Mouse (Mus musculus) embryo, embryonic 9.5 days (tissue): ENCODE results near the gene Rab11fip5.

ENCODE experiments used
- DNase-seq: peaks from one replicate; pipeline ENCODE4 v3.0.0-alpha.2; 2017; ENCODE audit errors: extremely low spot score

Gene Rab11fip5

DNA sequence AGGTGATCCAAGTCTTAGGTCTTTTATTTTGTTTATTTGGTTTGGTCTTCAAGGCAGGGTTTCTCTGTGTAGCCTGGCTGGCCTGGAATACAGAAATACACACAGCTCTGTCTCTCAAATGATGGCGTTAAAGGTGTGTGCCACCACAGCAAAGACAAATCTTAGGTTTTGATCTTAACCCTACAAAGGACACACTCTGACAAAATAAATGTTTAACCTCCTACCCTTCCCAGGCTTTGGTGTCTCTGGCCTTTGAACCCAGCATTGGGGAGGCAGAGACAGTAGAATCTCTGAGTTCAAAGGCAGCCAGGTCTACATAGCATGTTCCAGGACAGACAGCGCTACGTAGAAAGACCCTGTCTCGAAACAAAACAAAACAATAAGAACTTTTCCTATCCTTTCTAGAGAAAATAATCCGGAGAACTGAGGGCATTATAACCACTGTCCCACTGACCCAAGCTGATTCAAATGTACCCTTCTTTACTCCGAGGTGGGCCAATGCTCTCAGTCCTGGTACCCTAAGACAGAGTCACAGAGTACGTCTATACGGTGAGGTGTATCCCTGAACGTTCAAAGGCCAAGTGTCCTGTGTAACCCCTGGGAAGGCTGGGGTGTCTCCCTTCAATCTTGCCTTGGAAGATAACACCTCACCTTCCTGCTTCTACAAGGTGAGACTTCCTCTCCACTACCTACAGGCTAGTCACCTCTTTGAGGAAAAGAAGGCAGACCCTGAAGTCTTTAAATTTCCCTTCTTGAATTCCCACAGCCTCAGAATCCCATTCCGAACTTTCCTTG lies 1.2 kb downstream of the Rab11fip5 start:
- no peak for DNase-seq

DNA sequence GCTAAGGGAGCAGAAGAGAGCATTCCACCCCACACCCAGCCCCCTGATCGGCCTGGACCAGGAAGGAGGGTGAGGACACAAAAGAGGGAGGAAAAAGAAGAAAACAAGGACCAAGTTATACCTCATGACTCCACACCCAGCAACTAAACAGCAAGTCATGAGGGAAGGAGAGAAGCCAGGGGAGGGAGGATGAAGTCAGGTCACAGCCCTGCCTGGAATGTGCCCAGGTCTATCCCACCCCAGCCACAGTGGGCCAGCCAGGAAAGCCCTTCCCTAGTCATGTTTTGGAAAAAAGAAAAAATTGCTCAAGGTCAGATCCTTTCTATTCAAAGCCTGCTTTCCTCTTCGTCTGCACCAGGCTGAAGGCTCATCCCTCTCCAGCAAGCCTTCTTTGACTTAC lies 1.9 kb downstream of the Rab11fip5 start:
- DNase-seq, result no peak

DNA sequence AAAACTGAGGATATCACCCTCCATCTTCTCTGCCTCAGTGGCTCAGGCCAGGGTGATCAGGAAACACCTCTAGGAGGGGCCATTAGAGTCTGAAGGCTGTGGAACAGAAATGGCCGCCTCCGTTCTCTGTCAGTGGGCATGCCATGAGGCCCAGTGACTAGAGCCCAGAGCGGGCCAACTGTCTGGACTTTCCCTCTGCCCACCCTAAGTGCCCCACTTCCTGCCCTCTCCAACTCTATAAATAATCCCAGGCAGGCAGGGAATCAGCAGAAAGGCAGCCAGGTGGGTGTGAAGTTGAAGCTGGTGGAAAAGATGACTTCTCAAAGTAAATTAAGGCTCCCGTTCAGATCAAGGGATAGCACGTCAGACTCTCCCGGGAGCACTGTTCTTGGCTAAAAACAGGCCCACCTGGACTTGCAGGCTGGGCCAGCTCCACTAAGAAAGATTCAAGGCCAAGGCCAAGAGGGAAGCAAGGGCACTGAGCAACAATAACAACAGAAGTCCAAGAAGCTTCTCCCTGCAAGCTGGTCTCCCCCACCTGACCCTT lies 2.5 kb downstream of the Rab11fip5 start:
- DNase-seq, result no peak

DNA sequence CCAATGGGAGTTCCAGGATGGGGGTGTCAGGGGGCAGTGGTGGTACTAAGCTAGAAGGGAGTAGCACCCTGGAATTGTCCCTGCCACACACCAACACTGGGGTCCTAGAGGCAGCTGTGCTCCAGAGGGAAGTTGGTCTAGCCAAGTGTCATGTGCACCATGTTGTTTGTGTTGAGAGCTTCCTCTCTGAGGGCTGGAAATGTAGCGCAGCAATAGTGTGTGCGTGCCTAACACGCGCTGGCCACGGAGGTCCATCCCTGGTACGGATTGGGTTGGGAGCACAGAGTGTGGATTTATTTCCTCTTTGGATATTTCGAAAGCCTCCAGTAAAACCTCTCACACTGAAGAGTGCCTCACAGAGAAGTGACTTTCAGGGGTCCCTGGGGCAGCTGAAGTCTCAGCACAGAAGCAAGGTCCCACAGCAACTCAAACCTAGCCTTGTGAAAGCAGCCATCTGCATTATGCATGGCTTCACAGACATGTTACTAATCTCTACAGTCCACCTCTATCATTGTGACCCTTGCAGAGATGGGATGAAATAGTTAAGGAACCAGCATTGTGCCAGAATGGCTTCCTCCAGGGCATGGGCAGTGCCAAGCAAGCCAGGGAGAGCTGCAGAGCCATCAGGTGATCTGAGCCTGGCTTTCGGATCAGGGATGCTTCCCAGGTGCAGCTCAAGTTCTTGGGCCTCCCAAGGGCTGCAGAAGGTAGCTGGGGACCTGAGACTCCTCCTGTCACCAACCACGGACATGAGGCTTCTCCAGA lies 3.6 kb downstream of the Rab11fip5 start:
- DNase-seq, result no peak

DNA sequence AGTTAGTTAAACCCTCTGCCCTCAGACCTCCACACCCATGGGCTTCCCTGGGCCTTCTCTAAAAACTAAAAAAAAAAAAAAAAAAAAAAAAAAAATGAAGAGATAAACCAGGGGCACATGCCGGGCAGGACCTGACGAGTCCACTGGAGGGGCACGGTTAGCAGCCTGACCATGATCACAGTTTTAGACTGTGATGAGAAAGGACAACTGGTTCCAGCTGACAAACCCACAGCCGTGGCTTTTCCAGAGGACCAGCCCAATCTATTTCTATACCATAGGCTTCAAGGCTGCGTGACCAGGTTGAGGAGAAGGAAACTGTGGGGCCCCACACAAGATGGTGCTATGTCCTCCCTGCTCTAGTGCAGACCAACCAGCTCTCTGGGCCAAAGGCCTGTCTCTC lies 4.4 kb downstream of the Rab11fip5 start:
- no peak for DNase-seq

DNA sequence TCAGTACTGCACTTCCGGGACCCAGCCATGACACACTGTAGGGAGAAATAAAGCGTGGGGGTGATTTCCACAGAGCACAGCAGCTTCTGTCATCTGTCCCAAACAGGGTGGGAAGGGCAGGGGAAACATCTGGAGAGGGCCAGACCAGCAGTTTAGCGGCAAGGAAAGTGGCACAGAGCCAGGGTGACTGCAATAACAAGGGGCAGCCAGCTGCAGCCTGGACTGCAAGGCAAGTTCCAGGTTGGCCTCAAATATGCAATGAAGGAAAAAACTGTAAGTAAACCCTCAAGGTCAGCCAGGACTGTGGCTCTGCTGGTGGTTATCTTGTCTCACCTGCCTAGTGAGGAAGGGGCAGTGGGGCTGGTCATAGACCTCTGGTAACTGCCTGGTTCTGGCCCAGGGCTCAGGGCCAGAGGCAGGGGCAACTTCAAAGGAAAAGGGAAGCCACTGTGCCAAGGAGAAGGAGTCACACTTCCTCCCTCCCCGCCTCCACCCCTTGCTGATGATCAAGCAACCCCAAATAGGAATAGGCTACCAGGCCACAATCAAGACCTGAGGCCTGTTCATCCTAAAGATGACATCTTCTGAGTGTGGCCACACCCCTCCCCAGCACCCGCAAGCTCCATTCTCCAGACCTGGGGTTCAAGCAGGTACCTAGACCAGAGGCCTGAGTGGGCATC lies 5.1 kb downstream of the Rab11fip5 start:
- DNase-seq, result no peak

DNA sequence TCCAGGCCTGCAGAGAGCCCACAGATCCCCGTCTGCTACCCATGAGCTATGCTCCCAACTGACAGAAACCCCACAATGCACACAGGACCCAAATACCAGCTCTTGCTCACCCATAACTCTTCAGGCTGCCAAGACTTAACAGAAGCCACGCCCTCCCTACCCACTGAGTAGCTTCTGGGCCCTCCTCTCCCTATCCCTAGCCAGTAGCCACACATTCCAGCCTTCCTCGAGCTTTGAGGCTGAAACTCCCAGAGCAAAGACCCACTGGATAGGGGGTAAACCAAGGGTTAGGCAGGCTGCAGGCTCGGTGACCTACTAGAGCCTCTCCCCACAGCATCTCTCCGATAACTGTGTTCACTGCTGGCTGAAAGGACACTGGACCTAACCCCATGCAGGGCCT lies 5.7 kb downstream of the Rab11fip5 start:
- no peak for DNase-seq

DNA sequence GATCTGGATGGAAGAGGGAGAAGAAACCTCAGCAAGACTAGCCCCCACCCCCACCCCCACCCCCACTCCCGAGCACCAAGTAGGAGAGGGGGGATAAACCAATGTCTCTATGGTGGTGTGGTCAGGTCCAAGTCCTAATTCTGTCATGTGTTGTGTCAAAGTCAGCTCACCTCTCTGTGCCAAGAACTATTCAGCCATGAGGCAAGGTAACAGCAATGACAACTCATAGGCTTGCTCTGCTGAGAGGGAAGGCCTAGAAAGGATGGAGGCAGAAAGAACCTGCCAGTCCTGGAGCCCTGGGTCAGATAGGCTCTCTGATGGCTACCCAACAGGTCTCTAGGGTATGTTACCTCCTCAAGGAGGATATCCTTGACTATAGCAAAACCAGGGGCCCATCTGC lies 6.3 kb downstream of the Rab11fip5 start:
- no peak for DNase-seq

DNA sequence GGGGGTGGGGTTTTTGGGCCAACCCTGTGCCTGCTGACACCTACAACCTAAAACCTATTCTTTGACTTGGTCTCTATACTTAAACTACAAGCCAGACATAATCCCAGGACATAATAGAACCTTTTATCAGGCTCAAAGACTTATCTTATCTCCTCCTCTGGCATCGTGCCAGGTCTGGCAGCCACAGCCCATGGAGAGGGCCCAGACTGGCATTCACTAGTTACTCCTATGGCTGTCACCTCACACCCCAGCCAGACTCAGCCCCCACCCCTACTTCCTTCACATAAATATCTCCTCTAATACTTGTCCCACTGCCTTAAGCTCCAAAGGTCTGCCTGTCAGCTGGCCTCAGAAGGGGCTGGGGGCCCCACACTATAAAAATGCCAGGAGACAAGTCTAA lies 8.0 kb downstream of the Rab11fip5 start:
- no peak for DNase-seq

DNA sequence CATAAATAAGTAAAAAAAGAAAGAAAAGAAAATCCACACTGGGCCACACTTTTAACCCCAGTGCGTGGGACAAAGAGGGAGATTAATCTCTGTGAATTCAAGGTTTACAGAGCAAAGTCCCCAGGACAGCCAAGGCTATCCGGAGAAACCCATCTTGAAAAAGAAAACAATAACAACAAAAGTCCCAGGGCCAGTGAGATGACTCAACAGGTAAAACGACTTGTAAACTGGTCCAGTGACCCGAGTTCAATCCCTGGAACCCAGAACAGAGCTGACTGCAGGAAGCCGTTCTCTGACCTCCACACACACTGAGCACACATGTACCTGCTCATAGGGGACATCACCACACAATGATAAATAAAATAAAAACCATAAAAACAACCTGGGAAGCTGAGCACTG lies 10.0 kb downstream of the Rab11fip5 start:
- no peak for DNase-seq

DNA sequence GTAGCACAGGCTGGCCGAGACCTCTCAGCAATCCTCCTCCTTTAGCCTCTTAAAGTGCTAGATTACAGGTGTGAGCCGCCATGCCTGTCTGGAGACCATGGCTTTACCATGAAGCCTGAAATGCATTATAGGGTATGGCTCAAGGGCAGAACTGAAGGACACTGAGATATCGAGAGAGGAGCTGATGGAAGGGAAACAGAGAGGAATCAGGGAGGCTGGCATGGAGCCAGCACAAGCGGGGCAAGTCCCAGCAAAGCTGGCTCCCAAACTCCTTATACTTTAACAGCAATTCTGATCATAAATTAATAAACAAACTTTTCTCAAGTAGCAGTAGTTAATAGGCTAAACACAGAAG lies 10.6 kb downstream of the Rab11fip5 start:
- no peak for DNase-seq

DNA sequence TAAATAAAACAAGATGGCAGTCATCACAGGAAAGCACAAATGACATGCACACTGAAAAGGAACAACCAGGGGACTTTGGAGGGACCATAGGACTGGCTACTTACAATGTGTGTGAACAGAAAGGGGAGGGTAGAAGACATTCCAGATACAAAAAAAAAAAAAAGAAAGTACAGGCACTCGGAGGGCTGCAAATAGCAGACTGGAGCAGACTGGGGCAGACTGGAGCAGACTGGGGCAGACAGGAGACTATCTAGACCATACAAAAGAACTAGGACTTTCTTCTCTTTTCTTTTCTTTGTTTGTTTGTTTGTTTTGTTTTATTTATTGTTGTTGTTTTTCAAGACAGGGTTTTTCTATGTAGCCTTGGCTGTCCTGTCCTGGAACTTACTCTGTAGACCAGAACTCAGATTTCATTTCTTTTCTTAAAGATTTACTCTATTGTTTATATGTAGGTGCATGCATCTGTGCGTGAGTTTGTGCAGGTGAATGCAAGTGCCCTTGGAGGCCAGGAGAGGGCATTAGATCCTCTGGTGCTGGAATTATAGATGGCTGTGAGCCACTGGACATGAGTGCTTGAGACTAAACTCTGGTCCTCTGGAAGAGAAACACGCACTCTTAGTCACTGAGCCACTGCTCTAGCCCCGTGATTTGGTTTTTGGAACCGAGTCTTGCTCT lies 11.1 kb downstream of the Rab11fip5 start:
- no peak for DNase-seq

DNA sequence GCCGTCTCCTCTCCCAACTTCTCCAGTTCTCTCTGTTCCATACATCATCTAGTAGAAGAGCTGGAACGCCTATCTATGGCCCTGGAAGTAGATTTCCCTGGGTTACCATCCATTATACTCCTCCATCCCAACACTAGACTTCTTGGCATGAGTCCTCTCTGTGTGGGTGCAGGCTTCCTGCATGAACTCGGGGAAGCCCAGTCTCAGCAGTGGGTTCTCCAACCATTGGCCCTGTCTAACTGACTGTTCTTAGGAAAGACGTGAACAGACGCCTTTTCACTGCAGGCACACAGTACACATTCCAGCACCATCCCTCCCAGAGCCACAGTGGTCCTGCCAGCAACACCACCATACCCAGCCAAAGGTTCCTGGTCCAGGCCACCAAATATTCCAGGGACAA lies 11.8 kb downstream of the Rab11fip5 start:
- no peak for DNase-seq

DNA sequence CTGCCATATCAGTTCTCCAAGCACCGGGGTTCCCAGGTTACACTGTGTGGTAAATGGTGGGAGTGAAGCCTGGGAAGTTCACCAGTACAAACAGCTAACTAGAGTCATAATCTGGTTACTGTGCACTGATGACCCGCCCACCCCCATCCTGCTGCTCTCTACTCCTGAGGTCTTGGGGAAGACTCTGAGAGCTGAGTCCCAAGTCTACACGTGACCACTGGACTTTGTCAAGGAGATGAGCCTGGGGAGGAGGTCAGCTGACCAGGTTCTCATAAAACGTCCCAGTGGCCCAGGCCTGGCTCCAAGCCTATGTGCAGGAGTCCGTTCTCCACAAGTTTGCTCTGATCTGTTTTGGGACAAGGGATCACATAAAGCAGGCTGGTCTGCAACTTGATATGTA lies 14.1 kb downstream of the Rab11fip5 start:
- no peak for DNase-seq

DNA sequence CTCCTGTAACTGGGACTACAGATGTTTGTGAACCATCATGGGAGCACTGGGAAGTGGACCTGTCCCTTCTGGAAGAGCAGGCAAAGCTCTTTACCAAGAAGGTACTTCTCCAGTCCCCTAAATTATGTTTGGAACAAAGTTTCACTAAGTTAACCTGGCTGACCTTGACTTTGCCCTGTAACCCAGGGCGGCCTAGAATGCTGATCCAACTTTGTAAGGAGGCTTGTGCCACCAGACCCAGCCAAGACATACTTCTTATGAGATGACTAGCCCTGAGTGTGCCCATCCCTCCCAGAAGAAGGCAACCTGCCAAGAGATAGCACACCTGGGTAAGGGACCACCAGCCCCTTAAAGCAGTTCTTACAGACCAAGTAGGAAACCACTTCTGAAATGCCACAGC lies 15.6 kb downstream of the Rab11fip5 start:
- DNase-seq, result no peak

DNA sequence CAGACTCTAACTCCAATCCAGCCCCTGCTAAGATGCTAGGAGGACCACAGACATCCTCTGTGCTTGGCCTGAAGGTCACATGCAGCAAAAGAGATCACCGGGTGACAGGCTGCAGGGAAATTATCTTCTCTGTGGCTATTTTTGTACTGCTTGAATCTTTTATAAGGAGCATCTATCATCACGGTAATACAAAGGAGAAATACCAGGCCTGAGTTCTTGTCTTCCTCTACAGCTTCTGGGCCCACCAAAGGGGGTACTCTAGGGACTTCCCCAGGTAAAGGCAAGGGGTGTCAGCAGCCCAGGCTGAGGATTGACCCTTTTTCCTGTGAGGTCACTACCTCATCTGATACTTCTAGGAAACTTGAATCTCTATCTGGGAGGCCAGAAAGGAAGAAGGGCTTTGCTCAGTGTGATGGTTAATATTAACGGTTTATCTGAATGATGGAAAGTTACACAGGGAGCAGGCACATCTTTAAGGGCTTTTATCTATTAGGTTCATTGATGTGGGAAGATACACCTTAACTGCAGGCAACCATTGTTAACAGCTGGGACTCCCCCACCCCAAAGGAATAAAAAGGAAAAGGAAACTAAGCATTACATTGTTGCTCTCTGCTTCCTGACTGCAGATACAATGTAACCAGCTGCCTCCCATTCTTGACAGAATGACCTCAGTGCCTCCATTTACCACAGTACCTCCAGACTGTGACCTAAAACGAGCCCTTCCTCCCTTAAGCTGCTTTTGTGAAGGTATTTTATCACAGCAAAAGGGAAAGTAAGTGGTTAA lies 17.6 kb downstream of the Rab11fip5 start:
- DNase-seq, result no peak

DNA sequence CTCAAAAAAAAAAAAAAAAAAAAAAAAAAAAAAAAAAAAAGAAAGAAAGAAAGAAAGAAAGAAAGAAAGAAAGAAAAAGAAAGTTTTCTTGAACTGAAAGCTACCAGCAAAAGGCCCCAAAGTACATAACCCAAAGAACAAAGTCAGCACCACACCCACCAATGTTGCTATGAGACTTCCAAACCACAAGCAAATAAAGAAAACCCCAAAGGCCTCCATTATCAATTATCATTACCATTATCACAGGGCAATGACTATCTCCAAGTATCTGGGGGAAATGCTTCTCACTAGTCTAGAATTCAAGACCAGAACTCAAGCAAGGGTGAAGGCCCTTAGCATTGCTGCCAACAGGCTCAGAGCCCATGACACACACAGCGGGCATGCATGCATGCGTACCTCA lies 18.7 kb downstream of the Rab11fip5 start:
- no peak for DNase-seq

DNA sequence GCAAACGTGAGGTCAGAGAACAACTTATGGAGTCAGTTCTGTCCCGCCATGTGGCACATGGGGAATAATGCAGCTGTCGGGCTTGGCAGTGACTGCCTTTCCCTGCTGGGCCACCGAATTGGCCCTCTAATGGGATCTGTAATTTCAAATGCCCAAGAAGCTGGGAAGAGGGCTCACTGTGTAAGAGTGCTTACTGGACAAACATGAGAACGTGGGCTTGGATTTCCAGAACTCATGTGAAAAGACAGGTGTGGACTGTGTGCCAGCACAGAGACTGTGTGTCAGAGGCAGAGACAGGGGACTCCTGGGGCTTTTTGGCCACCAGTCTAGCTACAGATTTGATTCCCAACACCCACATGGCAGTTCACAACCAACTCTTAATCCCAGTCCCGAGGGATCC lies 19.7 kb downstream of the Rab11fip5 start:
- no peak for DNase-seq

DNA sequence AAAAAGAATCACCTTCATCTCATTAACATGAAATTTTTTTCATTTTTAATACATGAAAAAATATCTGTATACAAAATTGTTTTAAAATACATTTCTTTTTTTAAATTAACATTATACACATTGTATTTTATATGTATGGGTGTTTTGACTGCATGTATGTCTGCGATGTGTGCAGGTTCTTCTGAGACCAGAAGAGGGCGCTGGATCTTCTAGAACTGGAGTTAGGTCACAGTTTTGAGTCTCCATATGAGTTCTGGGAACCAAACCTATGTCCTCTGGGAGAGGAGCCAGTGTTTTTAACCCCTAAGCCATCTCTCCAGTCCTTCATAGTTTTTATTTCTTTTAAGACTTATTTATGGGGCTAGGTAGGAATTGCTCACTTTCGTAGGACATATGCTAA lies 20.7 kb downstream of the Rab11fip5 start:
- no peak for DNase-seq

DNA sequence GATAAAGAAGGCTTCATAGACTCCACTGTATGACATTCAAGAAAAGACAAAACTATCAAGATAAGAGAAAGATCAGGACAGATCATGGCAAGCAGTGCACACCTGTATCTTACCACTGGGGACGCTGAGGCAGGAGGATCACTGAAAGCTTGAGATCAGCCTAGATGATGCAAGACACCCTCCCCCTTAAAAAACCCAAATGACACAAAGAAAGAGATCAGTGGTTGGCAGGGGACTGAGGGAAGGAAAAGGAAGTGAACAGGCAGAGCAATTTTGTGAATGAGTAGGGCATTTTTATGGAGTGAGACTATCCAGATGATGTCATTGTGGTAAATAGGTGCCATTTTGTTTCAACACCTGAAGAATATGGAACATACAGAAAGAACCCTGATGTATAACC lies 24.3 kb downstream of the Rab11fip5 start:
- DNase-seq, result no peak

DNA sequence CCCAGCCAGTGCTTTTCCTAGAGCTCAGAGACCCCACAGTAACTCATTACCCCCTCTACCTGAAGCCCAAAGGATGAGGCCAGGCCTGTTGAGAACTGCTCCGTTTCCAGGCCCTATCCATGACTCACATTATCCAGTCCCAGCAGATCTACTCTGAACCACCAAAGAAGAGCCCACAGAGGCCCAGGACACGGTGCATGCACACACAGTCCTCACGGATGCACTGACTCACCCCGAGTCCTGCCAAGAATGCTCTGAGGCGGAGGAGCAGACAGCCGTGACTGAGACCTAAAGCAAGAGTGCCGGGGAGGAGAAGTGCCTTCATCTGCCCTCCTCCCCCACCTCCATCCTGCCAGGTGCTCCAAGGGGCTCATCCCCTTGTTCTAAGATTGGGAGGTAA lies 25.2 kb downstream of the Rab11fip5 start:
- no peak for DNase-seq
